Mouse (Mus musculus) embryonic facial prominence, embryonic 10.5 days (tissue): ENCODE data around the gene Klf7. TPM values are rescaled to one million over a fixed set of nuclear protein-coding genes. Genes with fewer than 3 reads are reported as not detected.
"Not testable (repeated sequence)": the region's sequence is repeated elsewhere in the genome, so short reads cannot be mapped to it uniquely, and the experiment has no call there.

Experiments used
- DNase-seq: peaks from one replicate; pipeline ENCODE4 v3.0.0-alpha.2; 2017; ENCODE audit warnings: low spot score
- H3K27ac ChIP-seq: fragments of 300-500 bp; sonication (generic); replicated peaks from 2 replicates; pipeline ENCODE4 v1.5.1; 2016; ENCODE audit warnings: mild to moderate bottlenecking
- H3K27me3 ChIP-seq: fragments of 300-500 bp; sonication (generic); replicated peaks from 2 replicates; pipeline ENCODE4 v1.6.1; 2016; ENCODE audit warnings: low read depth, mild to moderate bottlenecking; ENCODE audit not compliant: poor library complexity, severe bottlenecking
- H3K36me3 ChIP-seq: fragments of 300-500 bp; sonication (generic); replicated peaks from 2 replicates; pipeline ENCODE4 v1.6.1; 2016; ENCODE audit warnings: mild to moderate bottlenecking, moderate library complexity
- H3K4me1 ChIP-seq: fragments of 300-500 bp; sonication (generic); 2 replicates; pipeline ENCODE4 v1.6.1; 2016
- H3K4me3 ChIP-seq: fragments of 300-500 bp; sonication (generic); 2 replicates; pipeline ENCODE4 v1.5.1; 2016; ENCODE audit warnings: mild to moderate bottlenecking, moderate library complexity
- H3K9me3 ChIP-seq: fragments of 300-500 bp; sonication (generic); 2 replicates; pipeline ENCODE4 v1.6.1; 2016; ENCODE audit warnings: mild to moderate bottlenecking
- WGBS: fragments of 180-500 bp; shearing (Covaris S2); methylation state at CpG from one replicate; pipeline ENCODE4 v1.1.7; 2016; 5-methylcytosine and 5-hydroxymethylcytosine counted together
- polyA plus RNA-seq: library from polyadenylated mRNA; unstranded; fragments of >200 nt; fragmentation: Nextera tagmentation; extraction: Ambion mirVana; gene quantifications from 2 replicates; pipeline ENCODE4 v1.2.1, GENCODE M21; 2016

The Klf7 gene
- polyA plus RNA-seq, 1 experiment from 2014 or later, result 14.8 TPM

GRCm38 (mm10) chr1:64118285-64119170 is 3.6 kb downstream of the Klf7 start:
- Histone ChIP-seq H3K27ac (peak overlapping the region; percentile 100), H3K27me3 (no peaks in the 10 kb centered on the region)
- 37% methylated on average over 6 of the region's 6 CpGs for WGBS

GRCm38 (mm10) chr1:64117478-64118284 is 4.4 kb downstream of the Klf7 start:
- Histone ChIP-seq H3K36me3 (no peaks in the 10 kb centered on the region), H3K9me3 (no peaks in the 10 kb centered on the region), H3K27ac (no peak overlapping the region), H3K27me3 (no peaks in the 10 kb centered on the region), H3K4me3 (peak overlapping the region; percentile 86), H3K4me1 (peaks cover 42% of the 10 kb centered on the region)
- no peak for DNase-seq
- WGBS, result 76% methylated on average over 11 of the region's 11 CpGs

More at GRCm38 (mm10) chr1:64118285-64119170, 3.6 kb downstream of the Klf7 start:
- no peak for DNase-seq
- Histone ChIP-seq H3K36me3 (no peaks in the 10 kb centered on the region), H3K4me1 (peaks cover 42% of the 10 kb centered on the region), H3K9me3 (no peaks in the 10 kb centered on the region), H3K4me3 (peak overlapping the region; percentile 86)

GRCm38 (mm10) chr1:64116746-64117455 is 5.2 kb downstream of the Klf7 start:
- H3K9me3 ChIP-seq, result no peaks in the 10 kb centered on the region
- H3K27ac ChIP-seq, result no peak overlapping the region
- 79% methylated on average over 6 of the region's 6 CpGs for WGBS
- no peaks in the 10 kb centered on the region for H3K27me3 ChIP-seq
- DNase-seq, result no peak
- no peak overlapping the region for H3K4me3 ChIP-seq
- no peaks in the 10 kb centered on the region for H3K36me3 ChIP-seq
- peaks cover 37% of the 10 kb centered on the region for H3K4me1 ChIP-seq

DNA sequence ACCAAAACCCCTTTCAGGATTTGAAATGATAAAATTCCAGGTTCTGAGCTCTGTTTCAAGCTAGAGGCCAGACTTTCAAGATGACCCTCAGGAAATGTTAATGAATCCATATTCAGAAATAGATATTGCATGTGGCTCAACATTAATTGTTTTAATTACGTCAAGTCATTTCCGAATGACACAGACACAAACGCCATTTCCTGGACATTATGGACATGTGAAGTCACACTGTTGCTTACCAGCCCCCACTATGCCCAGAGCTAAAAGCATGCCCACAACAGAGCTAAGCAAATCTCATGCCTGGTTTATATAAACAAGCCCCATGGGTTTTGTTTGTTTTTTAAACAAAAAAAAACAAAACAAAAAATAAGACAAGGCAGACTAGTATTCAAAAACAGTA is 7.5 kb downstream of the Klf7 start:
- Histone ChIP-seq H3K4me1 (peaks cover 28% of the 10 kb centered on the region), H3K27ac (no peak overlapping the region), H3K4me3 (no peak overlapping the region), H3K27me3 (no peaks in the 10 kb centered on the region), H3K9me3 (no peaks in the 10 kb centered on the region), H3K36me3 (no peaks in the 10 kb centered on the region)
- DNase-seq, result no peak
- WGBS, result 87% methylated on average over 3 of the region's 3 CpGs

DNA sequence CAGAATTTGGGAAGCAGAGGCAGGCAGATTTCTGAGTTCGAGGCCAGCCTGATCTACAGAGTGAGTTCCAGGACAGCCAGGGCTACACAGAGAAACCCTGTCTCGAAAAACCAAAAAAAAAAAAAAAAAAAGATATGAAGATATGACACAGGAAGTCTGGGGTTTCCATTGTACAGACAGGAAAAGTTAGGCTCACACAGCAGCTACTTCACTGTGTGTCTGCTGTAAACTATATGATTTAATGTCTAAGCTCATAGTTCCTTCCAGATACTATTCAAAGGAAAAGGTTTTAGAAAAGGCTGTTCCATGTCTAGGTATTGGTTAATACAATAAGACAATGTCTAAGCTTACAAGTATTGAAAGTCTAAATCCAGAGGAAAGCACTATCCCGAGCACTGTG is 13.4 kb downstream of the Klf7 start:
- Histone ChIP-seq H3K4me1 (peaks cover 17% of the 10 kb centered on the region), H3K36me3 (peaks cover 12% of the 10 kb centered on the region)
- H3K4me3 ChIP-seq, H3K27ac ChIP-seq, H3K9me3 ChIP-seq, H3K27me3 ChIP-seq, DNase-seq: not testable (repeated sequence)
- WGBS, result 89% methylated on average over 3 of the region's 3 CpGs

- WGBS, result 67% methylated on average over 7 of the region's 7 CpGs
- H3K36me3 ChIP-seq, result peaks cover 12% of the 10 kb centered on the region
Observed at GRCm38 (mm10) chr1:64107526-64107925, 14.6 kb downstream of the Klf7 start.

GRCm38 (mm10) chr1:64106127-64106526 is 16.0 kb downstream of the Klf7 start:
- Histone ChIP-seq H3K27ac (peak overlapping the region; percentile 57), H3K4me1 (peaks cover 22% of the 10 kb centered on the region), H3K36me3 (peaks cover 12% of the 10 kb centered on the region), H3K4me3 (no peak overlapping the region), H3K9me3 (no peaks in the 10 kb centered on the region), H3K27me3 (no peaks in the 10 kb centered on the region)
- DNase-seq, result no peak
- 46% methylated on average over 5 of the region's 5 CpGs for WGBS

More at GRCm38 (mm10) chr1:64107526-64107925, 14.6 kb downstream of the Klf7 start:
- Histone ChIP-seq H3K4me3 (no peak overlapping the region), H3K27me3 (no peaks in the 10 kb centered on the region), H3K4me1 (peaks cover 17% of the 10 kb centered on the region), H3K27ac (no peak overlapping the region), H3K9me3 (no peaks in the 10 kb centered on the region)
- no peak for DNase-seq

- no peak overlapping the region for H3K4me3 ChIP-seq
- no peak for DNase-seq
- H3K36me3 ChIP-seq, result peaks cover 12% of the 10 kb centered on the region
- H3K9me3 ChIP-seq, result no peaks in the 10 kb centered on the region
- H3K4me1 ChIP-seq, result peaks cover 26% of the 10 kb centered on the region
- WGBS, result 90% methylated on average over 7 of the region's 7 CpGs
- no peaks in the 10 kb centered on the region for H3K27me3 ChIP-seq
- no peak overlapping the region for H3K27ac ChIP-seq
Observed at GRCm38 (mm10) chr1:64105181-64105646, 16.9 kb downstream of the Klf7 start.

DNA sequence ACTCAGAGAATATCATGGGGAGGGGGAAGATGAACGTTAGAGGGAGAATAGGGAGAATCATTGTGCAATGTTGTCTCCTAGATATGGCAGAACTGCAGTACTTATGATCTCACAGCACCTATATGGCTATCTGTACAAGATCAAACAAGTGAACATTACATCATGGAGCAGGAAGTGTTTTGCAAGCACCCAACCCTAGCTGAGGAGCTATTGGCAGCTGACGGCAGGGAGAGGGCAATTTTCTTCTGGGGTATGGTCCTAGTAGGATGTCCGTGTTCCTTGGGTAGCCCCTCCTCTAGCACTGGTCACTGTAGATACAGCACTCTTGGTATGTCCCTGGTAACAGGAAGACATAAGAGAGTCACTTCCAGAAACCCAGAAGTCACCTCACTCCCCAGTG is 17.4 kb downstream of the Klf7 start:
- H3K36me3 ChIP-seq, result peaks cover 12% of the 10 kb centered on the region
- no peaks in the 10 kb centered on the region for H3K27me3 ChIP-seq
- H3K4me1 ChIP-seq, result peaks cover 26% of the 10 kb centered on the region
- WGBS, result 93% methylated on average over 3 of the region's 3 CpGs
- no peak for DNase-seq
- no peak overlapping the region for H3K4me3 ChIP-seq
- no peak overlapping the region for H3K27ac ChIP-seq
- H3K9me3 ChIP-seq, result no peaks in the 10 kb centered on the region

DNA sequence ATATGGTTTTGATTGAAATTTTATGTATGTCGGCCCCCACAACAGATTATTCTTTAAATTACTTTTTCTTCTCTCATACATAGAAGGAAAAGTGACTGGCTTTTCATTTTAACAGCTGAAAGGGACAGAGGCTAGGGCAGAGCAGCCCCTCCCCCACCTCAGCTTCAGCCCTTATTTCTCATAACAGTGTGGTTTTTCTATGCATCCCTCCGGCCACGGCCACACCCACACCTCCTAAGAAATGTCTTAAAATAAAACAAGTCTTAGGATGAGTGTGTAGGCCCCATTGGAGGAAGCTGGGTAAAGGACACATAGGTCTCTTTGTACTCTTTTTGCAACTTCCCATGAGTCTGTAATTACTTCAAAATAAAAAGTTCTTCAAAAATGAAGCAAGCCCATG is 20.8 kb downstream of the Klf7 start:
- peaks cover 12% of the 10 kb centered on the region for H3K36me3 ChIP-seq
- no peaks in the 10 kb centered on the region for H3K9me3 ChIP-seq
- H3K4me3 ChIP-seq, result no peak overlapping the region
- 70% methylated on average over 3 of the region's 3 CpGs for WGBS
- no peak overlapping the region for H3K27ac ChIP-seq
- peaks cover 40% of the 10 kb centered on the region for H3K4me1 ChIP-seq
- DNase-seq, result no peak
- no peaks in the 10 kb centered on the region for H3K27me3 ChIP-seq

- no peak overlapping the region for H3K4me3 ChIP-seq
- no peaks in the 10 kb centered on the region for H3K27me3 ChIP-seq
- H3K27ac ChIP-seq, result no peak overlapping the region
- H3K36me3 ChIP-seq, result peaks cover 1% of the 10 kb centered on the region
- H3K9me3 ChIP-seq, result no peaks in the 10 kb centered on the region
- DNase-seq, result no peak
- WGBS, result 72% methylated on average over 4 of the region's 4 CpGs
- peaks cover 38% of the 10 kb centered on the region for H3K4me1 ChIP-seq
Observed at GRCm38 (mm10) chr1:64098800-64099199, 23.3 kb downstream of the Klf7 start.

DNA sequence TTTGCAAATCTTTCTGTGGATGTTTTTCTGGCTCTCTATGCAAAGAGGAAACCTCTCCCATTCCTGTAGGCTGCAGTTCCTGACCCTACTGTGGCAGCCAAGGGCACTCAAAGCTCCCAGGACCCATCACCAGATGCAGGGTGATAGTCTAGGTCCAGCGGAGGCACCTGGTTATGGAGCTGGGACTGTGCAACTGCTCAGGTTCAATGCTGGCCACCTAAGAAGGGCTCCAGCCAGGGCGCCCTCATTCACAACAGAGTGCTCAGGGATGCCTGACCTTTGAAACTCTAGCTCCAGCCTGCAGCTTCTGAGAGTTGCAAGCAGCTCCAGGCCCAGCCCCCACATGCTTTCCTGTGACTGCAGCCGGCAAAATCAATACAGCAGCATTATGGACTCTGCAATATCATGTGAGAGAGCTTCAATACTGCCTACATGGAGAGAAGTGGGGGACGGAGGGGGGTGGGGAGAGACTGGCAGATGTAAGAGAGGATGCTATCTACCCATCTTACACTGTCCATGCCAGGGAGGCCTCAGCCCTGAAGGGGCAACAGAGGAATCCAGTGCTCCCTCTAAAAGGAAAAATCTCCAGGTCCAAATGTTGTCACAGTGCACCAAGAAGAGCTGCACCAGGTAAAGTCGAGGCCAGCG is 24.3 kb downstream of the Klf7 start:
- Histone ChIP-seq H3K9me3 (no peaks in the 10 kb centered on the region), H3K27me3 (no peaks in the 10 kb centered on the region), H3K27ac (peak overlapping the region; percentile 68), H3K4me1 (peaks cover 38% of the 10 kb centered on the region), H3K36me3 (no peaks in the 10 kb centered on the region), H3K4me3 (no peak overlapping the region)
- 56% methylated on average over 6 of the region's 6 CpGs for WGBS
- DNase-seq, result peak; percentile 39
